Mouse (Mus musculus) intestine, embryonic 14.5 days (tissue): ENCODE data around the gene Cfap77. TPM values are rescaled to one million over a fixed set of nuclear protein-coding genes. Genes with fewer than 3 reads are reported as not detected.
"Not testable (repeated sequence)": the region's sequence is repeated elsewhere in the genome, so short reads cannot be mapped to it uniquely, and the experiment has no call there.

Experiments
- ATAC-seq: fragments of 200-750 bp; cut with Nextera tagmentation; replicated peaks from 2 replicates; pipeline ENCODE4 v1.8.0; 2017; ENCODE audit warnings: low read depth, moderate number of reproducible peaks, moderate TSS enrichment, moderate library complexity; ENCODE audit not compliant: low FRiP score, low TSS enrichment
- DNase-seq: peaks from one replicate; pipeline ENCODE4 v3.0.0-alpha.2; 2018; ENCODE audit warnings: low spot score
- H3K27ac ChIP-seq: fragments of 300-500 bp; sonication (generic); 2 replicates; pipeline ENCODE4 v1.5.1; 2014; ENCODE audit warnings: low read depth, mild to moderate bottlenecking, control low read depth
- H3K27me3 ChIP-seq: fragments of 300-500 bp; sonication (generic); replicated peaks from 2 replicates; pipeline ENCODE4 v1.6.1; 2014; ENCODE audit warnings: low read length, control low read depth; ENCODE audit not compliant: control insufficient read depth, insufficient read depth
- H3K36me3 ChIP-seq: fragments of 300-500 bp; sonication (generic); 2 replicates; pipeline ENCODE4 v1.6.1; 2014; ENCODE audit warnings: low read length, control low read depth; ENCODE audit not compliant: control insufficient read depth, insufficient read depth
- H3K4me1 ChIP-seq: fragments of 300-500 bp; sonication (generic); replicated peaks from 2 replicates; pipeline ENCODE4 v1.6.1; 2014; ENCODE audit warnings: low read length, control low read depth, mixed read lengths; ENCODE audit not compliant: control insufficient read depth, insufficient read depth
- H3K4me2 ChIP-seq: fragments of 300-500 bp; sonication (generic); 2 replicates; pipeline ENCODE4 v1.6.1; 2014; ENCODE audit warnings: low read length
- H3K4me3 ChIP-seq: fragments of 300-500 bp; sonication (generic); 2 replicates; pipeline ENCODE4 v1.5.1; 2014; ENCODE audit warnings: low read depth, low read length, control low read depth, mixed read lengths
- H3K9ac ChIP-seq: fragments of 300-500 bp; sonication (generic); 2 replicates; pipeline ENCODE4 v1.6.1; 2014; ENCODE audit warnings: mild to moderate bottlenecking, low read length
- H3K9me3 ChIP-seq: fragments of 300-500 bp; sonication (generic); 2 replicates; pipeline ENCODE4 v1.6.1; 2016; ENCODE audit warnings: low read length, control low read depth; ENCODE audit not compliant: control insufficient read depth
- WGBS: fragments of 180-500 bp; shearing (Covaris S2); extraction: QIAGEN DNeasy Blood & Tissue Kit; methylation state at CpG from one replicate; pipeline ENCODE4 v1.1.7; 2014; 5-methylcytosine and 5-hydroxymethylcytosine counted together
- polyA plus RNA-seq: library from polyadenylated mRNA; unstranded; fragments of >200 nt; fragmentation: Nextera tagmentation; extraction: Ambion mirVana; gene quantifications from 2 replicates; pipeline ENCODE4 v1.2.1, GENCODE M21; 2014

Gene Cfap77
- polyA plus RNA-seq, 1 experiment from 2014 or later: 0.70 TPM

GRCm38 (mm10) chr2:29095674-29096073 lies 40.8 kb upstream of the Cfap77 start:
- 91% methylated on average over 8 of the region's 8 CpGs for WGBS
- H3K4me2 ChIP-seq: no peak overlapping the region
- no peaks in the 10 kb centered on the region for H3K4me1 ChIP-seq
- H3K27me3 ChIP-seq: no peaks in the 10 kb centered on the region
- DNase-seq: no peak
- ATAC-seq: no peak
- H3K9me3 ChIP-seq: no peaks in the 10 kb centered on the region
- no peak overlapping the region for H3K4me3 ChIP-seq
- H3K36me3 ChIP-seq: no peaks in the 10 kb centered on the region
- no peak overlapping the region for H3K27ac ChIP-seq
- H3K9ac ChIP-seq: no peak overlapping the region

GRCm38 (mm10) chr2:29089276-29089675 lies 34.4 kb upstream of the Cfap77 start:
- H3K9ac ChIP-seq, H3K27ac ChIP-seq, DNase-seq, ATAC-seq, H3K4me2 ChIP-seq, H3K4me3 ChIP-seq, H3K4me1 ChIP-seq, H3K27me3 ChIP-seq, H3K9me3 ChIP-seq: not testable (repeated sequence)
- peaks cover 24% of the 10 kb centered on the region for H3K36me3 ChIP-seq
- 91% methylated on average over 6 of the region's 6 CpGs for WGBS

GRCm38 (mm10) chr2:29086026-29086425 lies 31.2 kb upstream of the Cfap77 start:
- no peaks in the 10 kb centered on the region for H3K4me1 ChIP-seq
- no peak overlapping the region for H3K4me3 ChIP-seq
- 95% methylated on average over 7 of the region's 7 CpGs for WGBS
- H3K9me3 ChIP-seq: no peaks in the 10 kb centered on the region
- DNase-seq (no peak), ATAC-seq (no peak)
- no peak overlapping the region for H3K4me2 ChIP-seq
- no peaks in the 10 kb centered on the region for H3K27me3 ChIP-seq
- peaks cover 52% of the 10 kb centered on the region for H3K36me3 ChIP-seq
- H3K9ac ChIP-seq: no peak overlapping the region
- H3K27ac ChIP-seq: no peak overlapping the region

- no peaks in the 10 kb centered on the region for H3K9me3 ChIP-seq
- no peak overlapping the region for H3K4me2 ChIP-seq
- H3K9ac ChIP-seq: no peak overlapping the region
- 62% methylated on average over 3 of the region's 3 CpGs for WGBS
- DNase-seq (no peak), ATAC-seq (no peak)
- H3K27me3 ChIP-seq: no peaks in the 10 kb centered on the region
- H3K4me1 ChIP-seq: no peaks in the 10 kb centered on the region
- H3K27ac ChIP-seq: no peak overlapping the region
- H3K36me3 ChIP-seq: peaks cover 87% of the 10 kb centered on the region
- H3K4me3 ChIP-seq: no peak overlapping the region
These were observed 27.1 kb upstream of the Cfap77 start for GRCm38 (mm10) chr2:29081965-29082364.

GRCm38 (mm10) chr2:29076226-29076625 lies 21.4 kb upstream of the Cfap77 start:
- Histone ChIP-seq H3K27me3 (no peaks in the 10 kb centered on the region), H3K4me3 (no peak overlapping the region), H3K9ac (no peak overlapping the region), H3K36me3 (peaks cover 82% of the 10 kb centered on the region), H3K27ac (no peak overlapping the region), H3K9me3 (no peaks in the 10 kb centered on the region), H3K4me1 (no peaks in the 10 kb centered on the region), H3K4me2 (no peak overlapping the region)
- ATAC-seq (no peak), DNase-seq (no peak)
- WGBS: 85% methylated on average over 2 of the region's 2 CpGs

GRCm38 (mm10) chr2:29075331-29076070 lies 20.6 kb upstream of the Cfap77 start:
- no peaks in the 10 kb centered on the region for H3K4me1 ChIP-seq
- H3K4me2 ChIP-seq: no peak overlapping the region
- H3K27ac ChIP-seq: no peak overlapping the region
- no peaks in the 10 kb centered on the region for H3K9me3 ChIP-seq
- no peaks in the 10 kb centered on the region for H3K27me3 ChIP-seq
- H3K9ac ChIP-seq: no peak overlapping the region
- H3K4me3 ChIP-seq: no peak overlapping the region
- ATAC-seq (no peak), DNase-seq (no peak)
- WGBS: 85% methylated on average over 11 of the region's 11 CpGs
- H3K36me3 ChIP-seq: peaks cover 82% of the 10 kb centered on the region

GRCm38 (mm10) chr2:29074676-29075075 lies 19.8 kb upstream of the Cfap77 start:
- Histone ChIP-seq H3K9me3 (no peaks in the 10 kb centered on the region), H3K36me3 (peaks cover 82% of the 10 kb centered on the region), H3K9ac (no peak overlapping the region), H3K4me1 (no peaks in the 10 kb centered on the region), H3K4me3 (no peak overlapping the region), H3K4me2 (no peak overlapping the region), H3K27ac (no peak overlapping the region), H3K27me3 (no peaks in the 10 kb centered on the region)
- 93% methylated on average over 7 of the region's 7 CpGs for WGBS
- DNase-seq (no peak), ATAC-seq (no peak)

GRCm38 (mm10) chr2:29066410-29066809 lies 11.5 kb upstream of the Cfap77 start:
- H3K4me1 ChIP-seq: peaks cover under 1% of the 10 kb centered on the region; the same call in 1 of the 2 replicates
- ATAC-seq: no peak
- 56% methylated on average over 7 of the region's 7 CpGs for WGBS
- H3K27ac ChIP-seq: no peak overlapping the region
- H3K9ac ChIP-seq: no peak overlapping the region
- DNase-seq: no peak
- H3K9me3 ChIP-seq: no peaks in the 10 kb centered on the region
- no peaks in the 10 kb centered on the region for H3K27me3 ChIP-seq
- H3K4me2 ChIP-seq: no peak overlapping the region
- H3K4me3 ChIP-seq: no peak overlapping the region
- H3K36me3 ChIP-seq: peaks cover 36% of the 10 kb centered on the region

GRCm38 (mm10) chr2:29065796-29066195 lies 10.9 kb upstream of the Cfap77 start:
- DNase-seq (no peak), ATAC-seq (no peak)
- no peaks in the 10 kb centered on the region for H3K27me3 ChIP-seq
- H3K9ac ChIP-seq: no peak overlapping the region
- 93% methylated on average over 6 of the region's 6 CpGs for WGBS
- peaks cover 6% of the 10 kb centered on the region for H3K4me1 ChIP-seq
- no peak overlapping the region for H3K27ac ChIP-seq
- H3K9me3 ChIP-seq: no peaks in the 10 kb centered on the region
- H3K4me3 ChIP-seq: no peak overlapping the region
- peaks cover 30% of the 10 kb centered on the region for H3K36me3 ChIP-seq
- no peak overlapping the region for H3K4me2 ChIP-seq
